Mouse (Mus musculus): ENCODE measurements around the gene Rps15. TPM values are rescaled to one million over a fixed set of nuclear protein-coding genes. Genes with fewer than 3 reads are reported as not detected.
A peak's percentile ranks its signal among the peaks of the same experiment; 100 is the strongest.

Rps15 gene
- total and polyA plus RNA-seq, 2 experiments from 2014 or later: 499 to 1,030 TPM

GRCm38 (mm10) chr10:80295618-80296425 lies 3.6 kb downstream of the Rps15 start, which contains the start of gene Apc2:
TSS of gene Apc2 (plus strand) at chr10:80295977.
- DNase-seq (ENCODE audit: low spot score) (peak; percentile 72), ATAC-seq (ENCODE audit: insufficient read depth, low read depth) (peak; percentile 19; the same call in 1 of the 2 replicates)
- Histone ChIP-seq H3K4me2 (ENCODE audit: low read depth, low read length) (peak within 1 kb of the TSS; percentile 64), H3K27me3 (ENCODE audit: control insufficient read depth, insufficient read depth, low read length) (peaks cover 33% of the 10 kb centered on the region), H3K9ac (replicated peaks; ENCODE audit: low read depth, low read length) (peak within 1 kb of the TSS; percentile 37), H3K27ac (ENCODE audit: low read depth) (no peak within 1 kb of the TSS; the same call in 1 of the 2 replicates), H3K36me3 (replicated peaks; ENCODE audit: control insufficient read depth, insufficient read depth, low read length) (peaks cover 14% of the 10 kb centered on the region), H3K4me3 (ENCODE audit: low read depth, low read length) (peak within 1 kb of the TSS; percentile 43), H3K4me1 (ENCODE audit: control insufficient read depth, insufficient read depth) (0 out of 2 replicates have a peak, but pooled peaks cover 4% of the 10 kb centered on the region), H3K9me3 (replicated peaks; ENCODE audit: control insufficient read depth, low read length) (no peaks in the 10 kb centered on the region)
- TF ChIP-seq EP300 (IDR thresholded peaks at IDR 0.05; ENCODE audit: low read depth): no peak
- peak; percentile 61 for TF ChIP-seq CTCF (IDR thresholded peaks at IDR 0.05; ENCODE audit: low read depth)
- WGBS: 4% methylated on average over 25 of the region's 26 CpGs

- DNase-seq (ENCODE audit: low spot score): no peak
- no peak overlapping the region for H3K4me3 ChIP-seq (ENCODE audit: low read depth, low read length)
- H3K36me3 ChIP-seq (replicated peaks; ENCODE audit: control insufficient read depth, insufficient read depth, low read length): peaks cover 14% of the 10 kb centered on the region
- TF ChIP-seq CTCF (IDR thresholded peaks at IDR 0.05; ENCODE audit: low read depth) (no peak), EP300 (IDR thresholded peaks at IDR 0.05; ENCODE audit: low read depth) (no peak)
- WGBS: 72% methylated on average over 5 of the region's 5 CpGs
- H3K9ac ChIP-seq (replicated peaks; ENCODE audit: low read depth, low read length): no peak overlapping the region
- H3K27me3 ChIP-seq (ENCODE audit: control insufficient read depth, insufficient read depth, low read length): peaks cover 42% of the 10 kb centered on the region
- peak overlapping the region; percentile 64; the same call in 1 of the 2 replicates for H3K4me2 ChIP-seq (ENCODE audit: low read depth, low read length)
- H3K4me1 ChIP-seq (ENCODE audit: control insufficient read depth, insufficient read depth): peaks cover 5% of the 10 kb centered on the region; the same call in 1 of the 2 replicates
- H3K27ac ChIP-seq (ENCODE audit: low read depth): no peak overlapping the region
- no peaks in the 10 kb centered on the region for H3K9me3 ChIP-seq (replicated peaks; ENCODE audit: control insufficient read depth, low read length)
- no peak for ATAC-seq (ENCODE audit: insufficient read depth, low read depth)
These were observed 4.6 kb downstream of the Rps15 start for GRCm38 (mm10) chr10:80296824-80297223.

- 51% methylated on average over 8 of the region's 8 CpGs for WGBS
These were observed 5.4 kb downstream of the Rps15 start for GRCm38 (mm10) chr10:80297526-80298133.

GRCm38 (mm10) chr10:80298571-80299281 lies 6.5 kb downstream of the Rps15 start:
- ATAC-seq (ENCODE audit: insufficient read depth, low read depth): 0 out of 2 replicates have a peak, but pooled peaks have one; percentile 21
- Histone ChIP-seq H3K9ac (replicated peaks; ENCODE audit: low read depth, low read length) (no peak overlapping the region), H3K4me3 (ENCODE audit: low read depth, low read length) (peak overlapping the region; percentile 12), H3K4me2 (ENCODE audit: low read depth, low read length) (no peak overlapping the region), H3K9me3 (replicated peaks; ENCODE audit: control insufficient read depth, low read length) (no peaks in the 10 kb centered on the region), H3K36me3 (replicated peaks; ENCODE audit: control insufficient read depth, insufficient read depth, low read length) (peaks cover 12% of the 10 kb centered on the region), H3K27ac (ENCODE audit: low read depth) (no peak overlapping the region), H3K4me1 (ENCODE audit: control insufficient read depth, insufficient read depth) (peaks cover 14% of the 10 kb centered on the region; the same call in 1 of the 2 replicates), H3K27me3 (ENCODE audit: control insufficient read depth, insufficient read depth, low read length) (peaks cover 52% of the 10 kb centered on the region)
- DNase-seq (ENCODE audit: low spot score): no peak
- 8% methylated on average over 26 of the region's 26 CpGs for WGBS
- no peak for TF ChIP-seq EP300 (IDR thresholded peaks at IDR 0.05; ENCODE audit: low read depth)
- TF ChIP-seq CTCF (IDR thresholded peaks at IDR 0.05; ENCODE audit: low read depth): no peak

More at GRCm38 (mm10) chr10:80297526-80298133, 5.4 kb downstream of the Rps15 start:
- H3K4me2 ChIP-seq (ENCODE audit: low read depth, low read length): no peak overlapping the region
- H3K9ac ChIP-seq (replicated peaks; ENCODE audit: low read depth, low read length): no peak overlapping the region
- ATAC-seq (ENCODE audit: insufficient read depth, low read depth) (no peak), DNase-seq (ENCODE audit: low spot score) (no peak)
- peaks cover 47% of the 10 kb centered on the region for H3K27me3 ChIP-seq (ENCODE audit: control insufficient read depth, insufficient read depth, low read length)
- H3K4me3 ChIP-seq (ENCODE audit: low read depth, low read length): no peak overlapping the region
- peaks cover 14% of the 10 kb centered on the region for H3K36me3 ChIP-seq (replicated peaks; ENCODE audit: control insufficient read depth, insufficient read depth, low read length)
- H3K4me1 ChIP-seq (ENCODE audit: control insufficient read depth, insufficient read depth): peaks cover 13% of the 10 kb centered on the region; the same call in 1 of the 2 replicates
- H3K27ac ChIP-seq (ENCODE audit: low read depth): no peak overlapping the region
- H3K9me3 ChIP-seq (replicated peaks; ENCODE audit: control insufficient read depth, low read length): no peaks in the 10 kb centered on the region
- TF ChIP-seq CTCF (IDR thresholded peaks at IDR 0.05; ENCODE audit: low read depth) (no peak), EP300 (IDR thresholded peaks at IDR 0.05; ENCODE audit: low read depth) (no peak)

GRCm38 (mm10) chr10:80299301-80299700 lies 7.0 kb downstream of the Rps15 start:
- H3K36me3 ChIP-seq (replicated peaks; ENCODE audit: control insufficient read depth, insufficient read depth, low read length): peaks cover 6% of the 10 kb centered on the region
- no peaks in the 10 kb centered on the region for H3K9me3 ChIP-seq (replicated peaks; ENCODE audit: control insufficient read depth, low read length)
- H3K4me1 ChIP-seq (ENCODE audit: control insufficient read depth, insufficient read depth): peaks cover 14% of the 10 kb centered on the region; the same call in 1 of the 2 replicates
- TF ChIP-seq CTCF (IDR thresholded peaks at IDR 0.05; ENCODE audit: low read depth) (no peak), EP300 (IDR thresholded peaks at IDR 0.05; ENCODE audit: low read depth) (no peak)
- ATAC-seq (ENCODE audit: insufficient read depth, low read depth): no peak
- H3K27me3 ChIP-seq (ENCODE audit: control insufficient read depth, insufficient read depth, low read length): peaks cover 58% of the 10 kb centered on the region
- H3K4me3 ChIP-seq (ENCODE audit: low read depth, low read length): peak overlapping the region; percentile 12
- H3K9ac ChIP-seq (replicated peaks; ENCODE audit: low read depth, low read length): no peak overlapping the region
- H3K4me2 ChIP-seq (ENCODE audit: low read depth, low read length): no peak overlapping the region
- H3K27ac ChIP-seq (ENCODE audit: low read depth): no peak overlapping the region
- no peak for DNase-seq (ENCODE audit: low spot score)
- WGBS: 17% methylated on average over 15 of the region's 15 CpGs

All from heart, postnatal 0 days (tissue).